Mouse (Mus musculus): ENCODE measurements around the gene Rere.
A peak's percentile ranks its signal among the peaks of the same experiment; 100 is the strongest.

Gene Rere

GRCm38 (mm10) chr4:150281018-150281761 lies at the start of gene Rere:
Gene Rere (plus strand): TSS chr4:150281646.
- peak; percentile 95 for DNase-seq (ENCODE audit: low spot score in 2 of 2)

- no peak for DNase-seq (ENCODE audit: low spot score in 2 of 2)
These were observed 49.6 kb upstream of the Rere start for GRCm38 (mm10) chr4:150231871-150232270.

- no peak for DNase-seq (ENCODE audit: low spot score in 2 of 2)
These were observed 46.7 kb upstream of the Rere start for GRCm38 (mm10) chr4:150234599-150235327.

- no peak for DNase-seq (ENCODE audit: low spot score in 2 of 2)
These were observed 45.9 kb upstream of the Rere start for GRCm38 (mm10) chr4:150235585-150235984.

GRCm38 (mm10) chr4:150236031-150236430 lies 45.4 kb upstream of the Rere start:
- no peak for DNase-seq (ENCODE audit: low spot score in 2 of 2)

- DNase-seq (ENCODE audit: low spot score in 2 of 2): peak; percentile 92 to 94
These were observed 44.6 kb upstream of the Rere start, which contains the start of gene Eno1 for GRCm38 (mm10) chr4:150236521-150237481. Gene Eno1 (plus strand): TSS chr4:150236721.

GRCm38 (mm10) chr4:150237636-150238361 lies 43.6 kb upstream of the Rere start:
- peak; percentile 31 to 32 for DNase-seq (ENCODE audit: low spot score in 2 of 2)

- DNase-seq (ENCODE audit: low spot score in 2 of 2): no peak
These were observed 42.9 kb upstream of the Rere start for GRCm38 (mm10) chr4:150238433-150239086.

GRCm38 (mm10) chr4:150239087-150239480 lies 42.4 kb upstream of the Rere start:
- no peak for DNase-seq (ENCODE audit: low spot score in 2 of 2)

GRCm38 (mm10) chr4:150239503-150239902 lies 41.9 kb upstream of the Rere start:
- DNase-seq (ENCODE audit: low spot score in 2 of 2): peak; percentile 25 to 48

- DNase-seq (ENCODE audit: low spot score in 2 of 2): peak; percentile 81 to 87
These were observed 41.5 kb upstream of the Rere start for GRCm38 (mm10) chr4:150239951-150240368.

GRCm38 (mm10) chr4:150240381-150240886 lies 41.0 kb upstream of the Rere start:
- no peak for DNase-seq (ENCODE audit: low spot score in 2 of 2)

GRCm38 (mm10) chr4:150241708-150242107 lies 39.7 kb upstream of the Rere start:
- no peak for DNase-seq (ENCODE audit: low spot score in 2 of 2)

GRCm38 (mm10) chr4:150242745-150243144 lies 38.7 kb upstream of the Rere start:
- DNase-seq (ENCODE audit: low spot score in 2 of 2): no peak

- DNase-seq (ENCODE audit: low spot score in 2 of 2): no peak
These were observed 35.6 kb upstream of the Rere start for GRCm38 (mm10) chr4:150245876-150246275.

- peak; percentile 37 to 41 for DNase-seq (ENCODE audit: low spot score in 2 of 2)
These were observed 33.4 kb upstream of the Rere start for GRCm38 (mm10) chr4:150248009-150248408.

GRCm38 (mm10) chr4:150248917-150249316 lies 32.5 kb upstream of the Rere start:
- no peak for DNase-seq (ENCODE audit: low spot score in 2 of 2)

GRCm38 (mm10) chr4:150249731-150250270 lies 31.6 kb upstream of the Rere start:
- no peak for DNase-seq (ENCODE audit: low spot score in 2 of 2)

- no peak for DNase-seq (ENCODE audit: low spot score in 2 of 2)
These were observed 30.7 kb upstream of the Rere start for GRCm38 (mm10) chr4:150250549-150251422.
